Mouse (Mus musculus) adrenal gland, postnatal 14 days (tissue): ENCODE results near the gene Serpina3j. TPM values are rescaled to one million over a fixed set of nuclear protein-coding genes. Genes with fewer than 3 reads are reported as not detected.
"Not testable (repeated sequence)": the region's sequence is repeated elsewhere in the genome, so short reads cannot be mapped to it uniquely, and the experiment has no call there.

Experiments used
- DNase-seq: peaks from one replicate; pipeline ENCODE4 v3.0.0; 2021; ENCODE audit warnings: mixed read lengths
- long read RNA-seq, 2 experiments: library from polyadenylated mRNA; stranded (forward); transcript quantifications; one replicate each; pipeline ENCODE4 v2.0.0; 2021
- total RNA-seq: library from RNA; stranded (reverse); gene quantifications from 2 replicates; pipeline ENCODE4 v1.2.3, GENCODE M21; 2021

The Serpina3j gene
- not detected in 2 replicates for total RNA-seq
- long read RNA-seq, experiment 1: 0 reads
- long read RNA-seq, experiment 2: 0 reads

DNA sequence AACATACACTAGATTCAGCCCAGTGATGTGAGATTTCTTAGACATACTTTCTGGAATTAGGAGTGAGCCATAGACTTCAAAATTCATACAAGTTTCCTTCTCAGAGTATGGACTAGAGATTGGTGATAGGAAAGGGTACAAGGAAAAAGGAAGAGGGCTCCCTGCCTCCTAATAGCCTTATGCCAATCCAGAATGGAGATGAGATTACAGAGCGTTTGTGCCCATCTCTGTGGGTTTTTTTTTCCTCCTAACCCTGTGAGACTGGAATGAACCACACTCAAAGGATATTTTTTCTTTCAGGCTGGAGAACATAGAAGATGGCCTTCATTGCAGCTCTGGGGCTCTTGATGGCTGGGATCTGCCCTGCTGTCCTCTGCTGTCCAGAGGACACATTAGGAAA lies at the start of gene Serpina3j:
Gene Serpina3j, plus strand, starts transcription at position 301 of the 400 bp plus-strand sequence.
- DNase-seq: no peak

DNA sequence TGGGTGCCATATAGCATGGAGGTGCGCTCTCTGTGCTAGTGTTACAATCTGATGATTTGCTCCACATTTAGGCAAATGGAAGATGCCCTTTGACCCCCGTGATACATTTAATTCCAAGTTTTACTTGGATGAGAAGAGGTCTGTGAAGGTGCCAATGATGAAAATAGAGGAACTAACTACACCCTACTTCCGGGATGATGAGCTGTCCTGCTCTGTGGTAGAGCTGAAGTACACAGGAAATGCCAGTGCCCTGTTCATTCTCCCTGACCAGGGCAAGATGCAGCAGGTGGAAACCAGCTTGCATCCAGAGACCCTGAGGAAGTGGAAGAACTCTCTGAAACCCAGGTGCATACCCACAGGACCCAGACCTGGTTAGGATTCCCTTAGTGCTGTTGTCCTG lies 48.0 kb upstream of the Serpina3j start:
- no peak for DNase-seq

DNA sequence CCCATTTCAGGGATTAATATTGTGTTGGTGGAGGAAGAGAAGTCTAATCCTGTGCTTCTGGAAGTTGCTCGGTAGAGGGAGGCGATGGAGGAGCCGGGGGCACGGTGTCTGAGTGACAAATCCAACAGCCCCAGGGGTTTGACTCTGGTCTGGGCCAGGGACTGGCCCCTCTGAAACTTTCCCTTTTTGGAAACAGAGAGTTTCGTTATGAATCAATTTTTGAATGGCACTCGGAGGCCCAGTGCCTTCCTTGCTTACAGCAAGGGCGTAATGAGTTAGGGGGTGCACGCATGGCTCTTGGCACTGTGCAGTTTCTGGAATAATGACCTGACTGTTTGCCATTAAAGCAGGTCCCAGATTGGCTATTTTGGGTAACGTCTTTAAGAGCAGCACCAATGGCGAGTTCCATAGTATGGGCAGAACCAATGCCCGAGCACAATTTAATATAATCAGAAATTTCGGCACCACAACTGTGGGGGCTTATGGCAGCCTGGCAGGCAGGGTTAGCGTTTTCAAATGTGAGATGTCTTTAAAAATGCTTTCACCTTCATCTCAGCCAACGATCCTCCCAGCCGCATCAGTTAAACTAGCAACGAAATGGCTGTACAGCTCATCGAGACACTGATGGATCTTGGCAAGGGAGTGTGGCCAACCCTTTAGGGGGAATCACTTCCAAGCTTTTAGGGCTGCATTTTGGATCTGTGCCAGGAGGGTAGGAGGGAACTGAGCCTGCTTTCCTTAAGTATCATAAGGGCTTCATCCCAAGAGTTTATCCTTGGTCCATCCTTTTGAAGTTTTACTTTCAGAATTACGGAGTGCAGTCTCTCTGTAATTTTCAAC lies 35.9 kb upstream of the Serpina3j start:
- DNase-seq: no peak

DNA sequence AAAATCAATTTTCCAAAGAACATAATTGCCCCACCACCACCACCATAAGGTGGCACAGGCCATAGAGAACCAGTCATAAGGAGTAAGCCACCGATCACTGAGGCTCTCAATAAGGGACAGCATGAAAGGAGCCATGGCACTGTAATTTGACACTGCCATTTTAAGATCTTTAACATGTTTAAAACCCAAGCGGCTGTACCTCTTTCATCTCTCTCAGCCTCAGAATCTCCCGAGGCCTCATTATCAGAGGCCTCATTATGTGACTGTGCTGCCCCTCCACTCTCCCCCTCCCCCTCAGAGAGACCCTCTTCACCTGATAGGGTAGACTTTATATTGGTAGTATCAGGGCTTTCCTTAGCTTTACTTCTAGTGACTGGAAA lies 35.3 kb upstream of the Serpina3j start:
- DNase-seq: no peak

DNA sequence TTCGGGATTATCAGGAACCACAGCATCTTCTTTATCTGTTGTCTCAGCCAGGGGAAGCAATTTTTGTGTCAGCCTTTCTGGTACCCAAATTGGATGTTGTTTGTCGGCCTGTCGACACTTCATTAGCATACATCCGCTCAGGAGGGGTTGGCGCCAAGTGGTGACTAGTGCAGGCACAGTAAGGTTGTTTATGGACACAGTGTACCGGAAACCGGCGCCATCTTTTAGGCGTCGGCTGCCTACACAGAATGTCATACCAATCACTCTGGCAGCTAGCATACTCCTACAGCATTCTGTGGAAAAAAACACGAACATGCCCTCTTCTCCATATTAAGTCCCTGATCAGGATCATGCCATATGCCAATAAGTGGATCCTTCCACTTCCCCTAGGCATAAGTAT lies 31.0 kb upstream of the Serpina3j start:
- no peak for DNase-seq

DNA sequence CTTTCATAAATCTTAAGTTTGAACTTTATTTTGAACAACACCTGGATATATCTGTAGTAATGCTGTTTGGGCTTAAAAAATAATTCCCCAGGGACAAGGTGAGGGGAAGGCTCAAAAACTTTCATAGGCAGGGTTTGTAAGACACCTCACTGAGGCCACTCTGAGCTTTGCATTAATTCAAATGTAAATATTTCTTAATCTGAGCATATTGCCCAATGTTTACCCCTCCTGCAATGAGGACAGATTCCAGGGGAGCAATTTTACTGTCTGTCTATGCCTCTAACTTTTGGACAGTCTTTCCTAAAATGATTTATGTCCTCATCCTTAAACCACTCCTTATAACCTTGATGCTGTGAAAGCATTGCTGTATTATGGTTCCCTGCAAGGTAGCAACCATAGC lies 26.0 kb upstream of the Serpina3j start:
- DNase-seq: no peak

DNA sequence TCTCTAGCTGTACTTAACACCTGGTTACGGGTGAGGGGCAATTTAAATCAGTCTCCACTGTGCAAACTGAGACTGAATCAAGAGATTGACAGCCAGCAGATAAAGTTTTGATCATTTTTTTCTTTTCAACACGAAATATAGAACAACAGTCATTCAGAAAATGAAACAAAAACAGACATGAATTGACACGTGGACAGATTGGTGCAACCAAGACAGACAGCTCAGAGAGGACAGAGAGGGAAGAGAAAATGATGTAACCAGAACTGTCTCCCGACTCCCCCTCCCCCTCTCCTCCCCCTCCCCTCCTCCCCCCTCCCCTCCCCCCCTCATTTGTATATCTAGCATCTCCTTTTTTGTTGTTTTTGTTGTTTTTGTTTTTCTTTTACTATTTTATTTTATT lies 24.5 kb upstream of the Serpina3j start:
- DNase-seq: no peak

DNA sequence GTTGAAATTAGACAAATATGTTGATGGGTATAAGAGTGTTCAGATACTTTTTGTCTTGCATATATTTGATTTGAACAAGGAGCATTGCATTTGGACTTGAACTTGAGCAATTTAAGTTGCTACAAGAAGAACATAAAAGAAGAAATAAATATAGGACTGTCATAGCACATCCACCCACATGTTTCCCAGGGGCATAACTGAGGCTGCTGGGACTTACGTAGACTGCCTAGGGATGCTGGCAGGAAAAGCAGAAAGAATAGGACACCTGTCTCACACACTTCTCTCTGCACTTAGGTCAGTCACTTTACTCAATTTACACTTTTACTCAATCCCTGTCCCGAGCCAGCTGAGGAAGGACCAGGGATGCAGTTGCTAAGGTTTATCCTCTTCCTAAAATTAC lies 20.4 kb upstream of the Serpina3j start:
- DNase-seq: no peak

DNA sequence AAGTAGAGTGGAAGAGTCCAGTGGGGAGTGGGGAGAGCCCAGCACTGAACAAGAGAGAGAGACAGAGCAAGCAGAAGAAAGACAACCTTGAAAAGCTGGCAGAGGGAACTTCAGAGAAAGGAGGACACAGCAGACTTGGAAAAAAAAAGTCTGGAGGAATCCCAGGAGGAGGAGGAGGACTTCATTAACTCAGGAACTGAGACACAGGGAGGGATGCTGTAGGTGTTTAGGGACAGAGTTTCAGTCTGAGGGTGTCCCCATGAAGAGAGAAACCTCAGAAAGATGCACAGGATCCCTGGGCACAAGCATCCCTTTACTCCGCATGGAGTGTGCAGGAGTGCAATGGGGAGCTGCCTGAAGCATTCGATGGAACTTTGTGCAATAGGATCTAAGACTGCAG lies 16.3 kb upstream of the Serpina3j start:
- no peak for DNase-seq

DNA sequence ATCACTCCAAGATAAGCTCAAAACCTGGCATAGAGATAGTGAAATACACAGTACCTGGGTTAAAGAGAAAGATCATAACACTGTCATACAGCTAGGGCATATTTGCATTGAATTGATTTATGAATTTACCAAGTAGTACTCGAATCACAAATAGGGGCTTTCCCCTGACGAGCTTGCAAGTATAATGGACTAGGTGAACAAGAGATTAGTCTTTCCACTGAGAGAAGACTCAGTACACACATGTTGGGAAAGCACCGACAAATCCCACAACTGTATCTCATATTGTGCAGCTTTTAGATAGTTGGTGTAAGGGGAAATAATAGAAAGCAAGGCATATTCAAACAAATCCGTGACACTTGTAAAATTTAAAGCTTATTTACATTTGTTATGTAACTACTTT lies 8.4 kb upstream of the Serpina3j start:
- no peak for DNase-seq

DNA sequence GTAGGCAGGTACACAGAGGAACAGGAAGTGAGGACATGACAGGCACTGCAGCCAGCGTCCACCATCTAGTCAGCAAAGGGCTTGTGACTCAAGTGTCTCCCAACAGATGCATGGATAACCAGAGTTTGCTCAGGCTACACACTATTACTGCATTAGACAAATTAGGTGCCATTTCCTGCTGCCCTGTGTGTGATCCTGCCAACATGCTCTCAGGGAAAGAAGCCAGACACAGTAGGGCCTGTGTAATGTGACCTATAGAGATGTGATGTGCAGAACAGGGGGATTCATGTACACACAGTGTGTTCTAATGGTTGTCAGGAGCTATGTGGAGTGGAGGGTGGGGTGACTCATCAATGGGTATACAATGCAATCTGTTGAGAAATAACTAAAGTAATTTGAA lies 8.1 kb downstream of the Serpina3j start:
- DNase-seq: no peak

DNA sequence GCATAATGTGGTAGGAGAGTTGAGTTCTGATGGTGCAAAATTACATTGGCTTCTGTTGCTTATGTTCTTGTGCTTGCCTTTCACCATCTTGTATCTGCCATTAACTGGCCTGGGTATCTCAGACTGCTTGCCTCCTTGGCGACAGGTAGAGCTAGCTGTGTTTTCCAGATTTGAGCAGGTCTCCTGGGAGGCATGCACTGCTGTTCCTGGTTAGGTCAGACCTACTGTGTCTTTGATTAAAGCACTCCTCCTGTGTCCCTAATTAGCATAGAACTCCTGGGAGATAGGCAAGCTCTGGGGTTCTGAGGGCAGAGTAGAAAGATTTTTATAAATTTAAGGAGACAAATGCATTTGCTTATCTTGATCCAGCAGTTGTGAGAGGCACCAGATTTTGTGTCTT lies 17.3 kb downstream of the Serpina3j start:
- DNase-seq: no peak

DNA sequence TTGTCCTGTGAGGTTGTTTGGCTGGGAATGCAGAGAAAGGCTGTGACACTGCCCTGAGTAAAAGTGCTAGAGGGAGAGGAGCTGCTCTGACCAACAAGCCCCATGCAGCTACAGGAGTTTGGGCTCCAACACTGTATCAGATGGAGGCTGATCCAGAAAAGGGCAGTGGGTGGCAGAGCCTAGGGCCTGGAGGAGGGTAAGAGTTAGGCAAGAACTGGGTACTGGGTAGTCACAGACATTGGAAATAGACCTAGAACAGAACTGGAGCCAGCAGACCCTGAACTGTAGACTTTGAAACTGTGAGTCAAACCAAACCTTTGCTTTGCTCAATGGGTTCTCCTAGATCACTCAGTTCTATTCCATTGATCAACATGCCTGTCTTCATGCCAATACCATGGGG lies 22.5 kb downstream of the Serpina3j start:
- not testable (repeated sequence) for DNase-seq

DNA sequence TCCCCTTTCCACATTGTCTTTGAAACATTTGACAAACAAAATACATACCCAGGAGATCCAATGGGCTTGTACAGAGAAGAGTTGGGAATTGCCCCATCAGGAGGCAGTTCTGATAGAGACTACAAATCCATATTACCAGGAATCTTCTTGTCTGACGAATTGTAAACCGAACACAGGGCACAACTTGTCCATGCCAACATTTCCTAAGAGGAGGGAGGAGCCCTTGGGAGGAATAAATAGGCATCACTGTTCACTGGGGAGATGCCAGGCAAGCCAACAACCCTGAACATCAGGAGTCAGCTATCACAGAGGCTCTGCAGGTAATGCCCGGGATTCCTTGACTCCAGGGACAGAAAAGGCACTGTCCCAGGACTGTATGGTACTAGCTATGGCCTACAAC lies 23.9 kb downstream of the Serpina3j start, which contains the start of the genes Serpina3k and Serpina3m:
Gene Serpina3k, plus strand, starts transcription at position 261 of the 400 bp plus-strand sequence.
Gene Serpina3m, plus strand, starts transcription at position 261 of the 400 bp plus-strand sequence.
- not testable (repeated sequence) for DNase-seq

DNA sequence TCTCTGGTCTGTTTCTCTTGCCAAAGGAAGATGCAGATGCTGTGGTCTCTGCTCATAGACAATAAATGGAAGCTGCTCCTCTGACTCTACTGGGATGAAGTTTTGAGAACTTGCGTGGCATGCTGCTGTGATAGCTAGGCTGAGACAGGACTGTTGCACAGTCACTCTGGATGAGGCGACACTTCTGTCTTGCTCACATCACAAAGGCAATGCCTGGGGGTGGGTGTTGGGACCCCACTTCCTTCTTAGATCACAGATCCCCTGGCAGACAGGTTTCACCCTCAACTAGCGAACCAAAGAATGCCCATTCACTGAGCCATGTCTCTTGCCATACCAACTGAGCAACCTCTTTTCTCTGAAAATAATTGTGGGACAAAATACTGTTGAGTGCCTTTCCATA lies 24.4 kb downstream of the Serpina3j start:
- DNase-seq: no peak

DNA sequence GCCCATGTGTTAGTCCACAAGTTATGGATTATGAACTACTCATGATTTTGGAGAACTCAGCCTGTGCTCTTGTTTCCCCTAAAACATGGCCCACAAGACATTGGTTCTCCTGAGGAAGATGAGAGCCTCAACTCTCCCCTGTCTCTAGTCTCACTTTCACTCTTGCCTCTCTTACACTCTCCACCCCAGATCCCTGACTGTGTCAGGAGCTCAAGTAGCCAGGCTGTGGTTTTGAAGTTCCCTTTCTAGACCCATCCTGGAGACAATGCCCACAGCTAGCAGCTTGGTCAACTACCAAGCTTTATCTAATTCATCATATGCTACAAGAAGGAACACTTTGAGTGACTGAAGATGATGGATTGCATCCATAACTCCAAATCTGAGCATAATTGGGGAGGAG lies 28.1 kb downstream of the Serpina3j start:
- not testable (repeated sequence) for DNase-seq

DNA sequence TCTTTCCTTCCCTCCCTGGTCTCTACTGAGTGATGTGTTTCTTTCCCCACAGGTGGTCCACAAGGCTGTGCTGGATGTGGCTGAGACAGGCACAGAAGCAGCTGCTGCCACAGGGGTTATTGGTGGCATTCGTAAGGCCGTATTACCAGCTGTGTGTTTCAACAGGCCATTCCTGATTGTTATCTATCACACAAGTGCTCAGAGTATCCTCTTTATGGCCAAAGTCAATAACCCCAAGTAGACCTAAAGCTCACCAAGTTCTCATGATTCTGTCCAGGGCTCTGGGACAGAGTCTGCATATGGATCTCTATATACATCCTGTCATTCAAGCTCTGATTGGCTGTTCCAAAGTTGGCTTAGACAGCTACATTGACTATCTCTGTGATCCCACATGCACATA lies 30.8 kb downstream of the Serpina3j start:
- no peak for DNase-seq

DNA sequence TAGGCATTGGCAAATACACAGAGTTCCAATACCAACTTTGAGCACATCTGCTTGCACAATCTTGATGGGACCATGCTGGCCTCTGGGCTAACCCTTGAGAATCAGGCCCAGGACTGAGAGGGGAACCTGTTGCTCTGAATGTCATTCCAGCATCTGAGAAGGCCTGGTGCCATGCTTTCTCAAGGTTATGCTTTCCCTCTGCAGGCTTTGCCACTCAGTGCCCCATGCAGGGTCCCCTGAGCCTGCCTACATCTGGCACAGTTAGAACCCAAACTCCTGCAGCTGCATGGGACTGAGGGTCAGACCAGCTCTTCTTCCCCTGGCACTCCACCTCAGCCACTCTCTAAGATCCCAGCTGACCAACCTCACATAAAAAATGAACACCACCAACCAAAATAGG lies 31.4 kb downstream of the Serpina3j start:
- no peak for DNase-seq

DNA sequence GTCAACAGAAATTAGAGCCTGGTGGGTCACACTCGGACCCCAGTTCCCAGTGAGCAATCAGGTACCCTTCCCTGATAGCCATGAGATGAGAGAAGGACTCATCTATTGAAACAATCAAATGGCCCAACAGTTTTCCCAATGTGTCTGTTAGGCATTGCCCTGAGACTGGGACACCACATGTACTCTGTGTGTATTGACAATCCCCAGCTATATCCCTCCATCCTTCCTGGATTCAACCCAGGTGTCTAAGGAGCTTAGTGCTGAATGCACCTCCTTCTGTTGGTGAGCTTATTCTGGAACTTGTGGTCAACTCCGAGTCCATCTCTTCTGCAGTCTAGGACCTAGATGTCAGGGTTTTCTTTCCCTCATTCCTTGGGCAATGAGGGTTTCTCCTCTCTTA lies 32.7 kb downstream of the Serpina3j start:
- no peak for DNase-seq

DNA sequence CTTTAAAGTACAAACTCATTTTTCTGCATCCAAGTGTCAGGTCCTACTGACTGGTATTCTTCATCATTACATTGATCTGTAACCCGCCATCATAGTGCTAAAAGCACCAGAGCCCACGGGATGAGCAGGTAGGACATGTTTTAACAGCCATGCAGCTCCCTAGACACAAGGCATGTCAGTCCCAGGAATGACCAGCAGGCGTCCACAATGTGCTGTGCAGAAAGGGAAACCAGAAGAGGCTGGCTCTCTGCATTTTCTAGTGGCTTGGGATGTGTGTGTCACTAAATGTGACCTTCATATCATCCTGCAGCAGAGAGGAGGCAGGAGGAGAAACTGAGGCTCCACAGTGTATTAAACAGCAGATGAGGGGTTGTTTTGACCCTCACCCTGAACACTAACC lies 37.5 kb downstream of the Serpina3j start:
- DNase-seq: peak; percentile 59

DNA sequence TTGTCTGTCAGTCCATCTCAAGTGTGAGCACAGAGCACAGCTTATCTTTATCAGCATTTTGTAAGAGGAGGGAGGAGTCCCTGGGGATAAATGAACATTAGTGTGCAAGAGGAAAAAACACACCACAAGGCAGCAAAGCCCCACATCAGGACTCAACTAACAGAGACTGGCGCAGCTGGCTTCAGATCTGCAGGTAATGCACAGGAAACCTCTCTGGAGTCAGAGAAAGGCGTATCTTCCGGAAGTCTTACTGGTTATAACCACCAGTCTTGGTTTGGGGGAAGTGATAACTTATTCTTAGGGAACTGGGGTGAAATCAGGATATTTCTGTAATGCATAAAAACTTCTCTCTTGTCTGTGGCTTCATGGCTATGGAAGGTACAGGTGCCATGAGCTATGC lies 41.7 kb downstream of the Serpina3j start:
- DNase-seq: no peak

DNA sequence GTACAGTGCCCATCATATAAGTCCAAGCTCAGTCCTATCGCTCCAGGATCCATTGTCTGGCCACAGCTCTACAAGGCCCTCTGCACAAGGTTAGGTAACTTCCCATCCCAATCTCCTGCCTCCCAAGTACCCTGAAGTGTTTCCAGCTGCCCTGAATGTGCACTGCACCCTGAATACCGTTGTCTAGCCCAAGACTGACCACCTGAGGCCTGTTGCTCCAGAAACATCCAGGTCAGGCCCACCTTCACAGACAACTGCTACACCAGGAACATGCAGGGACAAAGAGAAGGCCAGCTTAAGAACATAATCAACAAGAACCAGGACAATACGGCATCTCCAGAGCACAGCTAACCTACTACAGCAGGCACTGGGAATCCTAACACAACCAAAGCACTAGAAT lies 55.6 kb downstream of the Serpina3j start:
- no peak for DNase-seq
